Mouse (Mus musculus) telencephalon, adult 2 months (tissue): Measurements from ENCODE around the gene Dbf4.

ENCODE experiments used
- DNase-seq: peaks from one replicate; pipeline ENCODE4 v3.0.0-alpha.2; 2011; ENCODE audit warnings: low read depth, low spot score

The Dbf4 gene

DNA sequence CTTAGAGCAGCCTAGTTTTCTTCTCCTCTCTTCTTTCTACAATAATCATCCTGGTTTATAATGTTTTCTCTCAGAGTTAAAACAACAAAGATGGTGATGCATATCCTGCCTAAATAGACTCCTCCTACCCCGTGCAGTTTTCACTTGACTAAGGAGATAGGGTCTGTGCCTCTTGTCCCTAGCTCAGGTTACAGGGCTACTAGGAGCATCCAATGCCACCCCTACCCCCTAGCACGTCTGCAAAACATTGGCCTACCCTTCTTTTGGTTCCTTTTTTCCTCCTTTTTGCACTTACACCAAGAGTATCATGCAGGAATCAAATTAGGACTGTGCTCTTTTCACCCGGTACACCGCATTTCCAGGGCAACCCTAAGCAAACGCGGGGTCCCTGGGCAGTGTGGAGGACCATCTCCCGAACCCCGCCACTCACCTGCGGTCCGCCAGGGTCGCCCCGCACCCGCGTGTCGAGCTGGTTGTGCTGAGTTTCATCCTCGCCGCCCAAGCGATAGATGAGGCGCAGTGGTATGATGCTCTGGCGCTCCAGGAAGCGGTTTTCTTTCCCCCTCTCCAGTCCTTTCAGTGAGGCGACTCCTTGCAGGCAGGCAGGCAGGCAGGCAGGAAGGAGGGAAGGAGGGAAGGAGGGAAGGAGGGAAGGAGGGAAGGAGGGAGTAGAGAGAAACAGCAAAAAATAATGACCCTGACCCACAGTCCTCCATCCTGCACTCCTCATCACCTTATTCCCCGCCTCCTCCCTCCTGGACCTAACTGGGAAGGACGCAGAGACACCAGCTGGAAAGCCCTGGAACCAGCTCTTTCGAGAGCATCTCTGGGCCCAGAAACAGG lies 55.5 kb downstream of the Dbf4 start:
- no peak for DNase-seq

DNA sequence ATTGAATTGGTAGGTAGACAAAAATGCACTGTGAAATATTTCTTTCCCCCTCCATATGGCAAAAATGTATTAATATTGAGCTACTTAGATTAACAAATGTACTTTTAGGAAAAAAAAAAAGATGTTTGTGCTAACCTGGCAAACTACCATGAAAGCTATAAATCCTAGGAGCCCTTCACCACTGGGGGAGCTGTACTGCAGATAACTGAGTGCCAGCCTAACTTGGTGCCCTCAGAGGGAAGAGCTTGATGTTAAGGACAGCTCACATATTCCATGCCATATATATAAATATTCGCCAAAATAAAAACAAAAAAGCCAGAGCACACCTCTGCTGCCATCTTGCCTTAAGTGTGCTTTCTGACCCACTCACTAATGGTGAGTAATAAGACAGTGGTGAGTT lies 60.2 kb downstream of the Dbf4 start:
- DNase-seq: no peak

DNA sequence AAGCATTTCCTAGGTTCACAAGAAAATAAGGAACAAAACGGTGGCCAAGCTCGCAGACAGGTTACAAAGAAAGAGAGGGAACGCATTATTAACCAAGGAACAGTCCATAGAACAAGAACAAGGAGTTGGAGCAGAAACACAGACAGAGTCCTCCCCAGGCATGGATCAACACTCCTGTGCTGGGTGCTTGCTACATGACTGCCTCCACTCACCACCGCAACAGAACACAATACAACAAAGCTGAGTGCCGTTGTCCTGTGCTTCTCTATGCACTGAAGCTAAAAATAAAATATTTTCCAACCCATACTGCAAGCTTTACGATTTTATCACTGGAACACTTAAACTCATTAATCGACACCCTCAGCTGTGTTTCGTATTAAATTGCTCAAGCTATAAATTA lies 64.8 kb downstream of the Dbf4 start:
- no peak for DNase-seq

DNA sequence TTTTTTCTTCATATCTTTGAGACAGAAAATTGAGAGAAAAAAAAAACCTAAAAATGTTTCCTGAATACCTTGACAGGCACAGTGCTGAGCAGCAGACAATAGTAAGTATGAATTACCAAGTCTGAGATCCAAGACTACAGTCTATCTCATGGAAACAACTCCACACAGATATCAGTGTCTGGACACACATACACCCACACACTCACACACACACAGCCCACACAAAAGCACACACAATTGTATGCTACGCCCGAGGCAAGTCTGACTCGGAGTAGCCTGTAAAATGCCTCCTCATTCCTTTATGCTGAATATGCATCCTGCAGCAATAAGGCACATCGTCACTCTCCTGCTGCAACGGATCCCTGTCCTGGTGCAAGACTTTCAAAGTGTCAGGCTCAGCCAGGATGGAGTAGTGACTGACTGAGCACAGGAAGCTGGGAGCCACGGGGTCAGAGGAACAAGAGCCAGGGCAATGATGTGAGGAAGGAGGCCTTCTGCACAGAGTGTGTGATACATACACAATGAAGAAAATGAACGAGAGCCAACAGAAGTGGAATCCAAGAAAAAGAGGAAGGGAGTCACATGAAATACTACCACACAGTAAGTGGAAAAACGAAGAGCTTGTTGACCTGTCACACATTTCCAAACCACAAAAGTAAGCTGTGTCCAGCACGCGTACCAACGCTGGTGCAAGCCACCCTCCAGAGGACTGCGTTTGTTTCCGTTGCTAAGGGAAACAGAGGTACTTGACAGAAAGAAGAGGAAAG lies 65.4 kb downstream of the Dbf4 start:
- DNase-seq: no peak

DNA sequence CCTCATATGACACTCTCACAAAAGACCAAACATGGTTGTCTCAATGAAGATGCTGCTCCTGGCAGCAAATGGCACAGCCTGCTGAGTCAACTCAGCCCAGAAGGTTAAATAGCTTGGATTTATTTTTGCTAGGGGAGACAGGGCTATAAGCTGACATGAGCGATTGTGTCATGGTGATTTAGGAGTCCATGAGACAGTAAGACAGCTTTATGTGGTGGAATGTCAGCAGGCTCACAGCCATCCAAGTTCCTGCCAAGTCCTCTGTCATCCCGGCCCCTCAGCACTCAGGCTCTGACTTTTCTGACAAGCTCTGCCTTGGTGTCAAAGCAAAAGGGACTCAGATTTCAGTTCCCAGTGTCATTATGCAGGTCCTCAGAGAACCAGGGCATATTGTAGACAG lies 66.2 kb downstream of the Dbf4 start:
- DNase-seq: no peak

DNA sequence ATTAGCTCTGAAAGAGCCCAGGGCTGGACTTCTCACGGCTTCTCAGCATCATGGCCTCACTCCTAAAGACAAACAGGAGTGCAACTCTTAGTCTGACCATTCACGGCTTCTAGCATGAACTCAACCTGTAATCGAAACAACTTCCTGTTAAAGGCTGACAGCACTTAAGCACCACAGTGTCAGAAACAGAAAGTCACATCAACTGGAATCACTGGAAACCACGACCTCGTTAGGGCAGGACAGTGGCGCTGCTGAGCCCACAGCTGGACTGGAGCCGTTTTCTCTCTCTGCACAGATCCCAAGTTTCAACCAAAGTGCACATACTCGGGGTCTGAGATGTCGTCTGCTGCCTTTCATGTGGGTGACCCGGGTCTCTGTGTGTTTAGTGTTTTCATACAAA lies 73.0 kb downstream of the Dbf4 start:
- DNase-seq: no peak
